Mouse (Mus musculus) testis, postnatal 10 days (tissue): ENCODE measurements around the gene Kcnmb2.

Experiments
- DNase-seq: peaks from one replicate; pipeline ENCODE4 v3.0.0; 2021; ENCODE audit warnings: low spot score

Gene Kcnmb2

GRCm38 (mm10) chr3:32144194-32144593 is 241.9 kb downstream of the Kcnmb2 start:
- DNase-seq, result no peak

- DNase-seq, result no peak
Measured at GRCm38 (mm10) chr3:32144655-32145054, 242.3 kb downstream of the Kcnmb2 start.

DNA sequence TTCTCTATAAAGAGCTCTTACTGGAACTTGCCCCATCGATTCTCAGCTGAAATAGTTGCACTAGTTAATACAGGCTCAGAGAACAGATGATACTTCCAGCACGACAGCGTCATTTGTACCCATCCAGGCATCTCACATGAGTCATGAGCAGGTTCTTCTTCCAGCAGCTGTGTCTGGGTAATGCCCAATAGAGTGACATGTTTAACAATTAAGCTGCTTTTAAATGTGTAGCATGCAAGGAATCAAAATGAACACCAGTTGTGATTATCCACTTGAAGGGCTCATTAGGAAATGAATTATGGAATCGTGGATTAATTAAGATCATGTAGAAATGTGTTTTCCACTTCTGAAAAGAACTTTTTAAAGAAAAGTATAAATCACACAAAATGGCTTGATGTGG is 245.4 kb downstream of the Kcnmb2 start:
- DNase-seq, result no peak

DNA sequence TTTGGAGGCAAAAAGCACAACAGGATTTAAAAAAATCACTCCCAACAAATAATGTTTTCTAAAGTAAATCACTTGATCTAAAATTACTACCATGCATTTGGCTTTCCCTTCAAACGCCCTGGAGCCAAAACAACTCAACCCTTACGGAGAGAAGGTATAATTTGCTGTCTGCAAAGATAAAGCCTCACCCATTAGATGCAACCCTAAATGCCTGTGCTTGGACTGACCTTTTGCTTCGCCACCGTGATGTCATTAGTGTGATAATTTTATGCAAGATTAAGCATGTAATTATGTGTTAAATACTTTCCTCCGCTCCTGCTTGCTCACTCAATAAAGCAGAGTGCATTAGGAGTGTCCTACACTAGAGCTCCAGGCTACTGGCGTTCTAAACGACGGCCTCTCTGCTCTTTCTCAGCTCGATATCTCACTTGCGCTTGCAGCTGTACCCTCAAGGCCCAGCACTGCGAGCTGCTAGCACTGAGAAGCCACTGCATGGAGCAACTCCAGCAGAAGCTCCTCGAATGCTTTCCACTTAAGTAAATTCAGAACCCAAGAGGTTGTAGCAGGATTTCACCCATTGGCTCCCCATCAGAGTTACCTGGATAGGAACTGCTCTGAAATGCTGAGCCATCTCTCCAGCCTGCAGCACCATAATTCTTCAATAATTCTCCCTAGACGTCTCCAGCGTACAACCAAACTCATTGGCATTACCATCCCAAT is 247.7 kb downstream of the Kcnmb2 start:
- no peak for DNase-seq

DNA sequence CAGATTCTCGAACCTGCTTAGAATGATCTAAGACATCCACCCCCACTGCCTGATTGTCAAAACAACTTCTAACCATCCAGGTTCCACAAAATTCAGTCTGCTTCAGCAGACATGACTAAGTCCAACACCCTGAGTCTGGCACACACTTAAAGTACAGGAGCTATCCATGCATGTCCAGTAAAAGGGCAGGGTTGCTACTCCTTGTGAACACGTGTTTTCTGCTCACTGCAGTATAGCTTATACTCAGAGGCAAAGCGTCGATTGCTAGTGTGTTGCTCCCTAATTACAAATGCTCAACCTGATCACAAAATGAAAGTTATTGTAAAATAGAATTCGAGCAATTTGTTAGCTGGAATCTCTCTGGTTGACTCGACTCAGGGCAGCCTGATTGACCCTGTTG is 278.2 kb downstream of the Kcnmb2 start:
- DNase-seq, result no peak

DNA sequence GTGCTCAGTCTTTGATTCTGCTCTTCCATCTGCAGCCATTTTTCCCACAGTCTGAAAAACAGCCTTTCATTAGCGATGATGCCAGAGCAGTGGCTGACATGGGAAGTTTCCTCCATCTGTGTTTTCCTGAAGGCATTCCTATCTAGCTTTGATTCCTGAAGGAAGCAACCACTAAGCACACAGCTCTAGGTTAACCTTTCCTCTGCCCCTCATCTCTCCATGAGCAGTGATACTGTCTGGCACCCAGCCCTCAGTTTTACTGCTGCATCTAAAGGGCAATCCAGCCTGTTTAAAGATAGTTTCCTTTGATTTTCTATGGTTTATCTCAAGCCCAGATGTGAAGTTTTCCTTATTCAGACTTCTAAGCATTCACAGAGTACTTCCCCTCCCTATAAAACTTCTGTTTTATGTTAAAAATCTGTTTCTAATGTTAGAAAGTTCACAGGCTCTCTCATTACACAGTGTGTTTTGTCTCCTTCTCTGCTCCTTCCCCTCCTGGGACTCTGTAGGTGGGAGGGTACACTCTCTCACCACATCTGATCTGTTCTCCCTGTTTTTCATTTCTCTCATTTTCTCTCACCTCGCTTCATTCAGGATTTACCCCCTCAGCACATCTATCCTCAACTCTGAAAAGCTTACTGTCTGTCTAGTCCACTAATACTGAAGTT is 283.7 kb downstream of the Kcnmb2 start:
- DNase-seq, result no peak

DNA sequence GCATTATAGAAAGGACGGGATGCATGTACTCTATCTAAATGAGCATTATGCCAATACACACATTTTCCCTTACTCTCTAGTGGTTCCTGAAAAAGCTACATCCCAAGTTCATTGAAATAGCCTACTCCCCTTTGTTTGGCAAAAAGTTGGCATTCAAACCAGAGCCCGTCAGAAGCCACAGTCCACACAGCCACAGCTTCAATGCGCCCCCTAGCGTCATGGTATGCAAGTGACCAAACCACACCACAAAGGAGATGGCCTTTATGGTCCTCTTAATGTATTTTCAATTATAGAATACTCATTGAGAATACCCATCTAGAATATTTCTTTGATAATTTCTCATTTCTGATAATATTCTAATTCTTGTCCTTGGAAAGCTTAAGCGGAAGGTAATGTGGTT is 286.2 kb downstream of the Kcnmb2 start:
- DNase-seq, result peak; percentile 83

DNA sequence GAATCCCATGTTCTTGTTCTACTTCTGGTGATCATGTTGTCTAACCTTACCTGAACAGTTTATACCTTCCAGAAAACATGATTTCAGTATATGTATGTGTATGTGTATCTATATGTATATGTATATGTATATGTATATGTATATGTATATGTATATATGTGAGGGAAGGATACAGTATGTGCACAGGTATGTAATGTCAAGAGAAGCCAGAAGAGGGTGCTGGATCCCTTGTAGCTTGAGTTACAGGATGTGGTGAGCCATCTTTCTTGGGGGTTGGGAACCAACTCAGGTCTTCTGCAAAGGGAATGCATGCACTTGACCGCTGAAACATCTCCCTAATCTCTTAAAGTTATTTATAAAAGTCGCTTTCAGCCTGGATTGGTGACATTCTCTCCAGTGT is 286.6 kb downstream of the Kcnmb2 start:
- DNase-seq, result no peak

GRCm38 (mm10) chr3:32189956-32190355 is 287.6 kb downstream of the Kcnmb2 start:
- no peak for DNase-seq

- no peak for DNase-seq
Measured at GRCm38 (mm10) chr3:32194014-32194413, 291.7 kb downstream of the Kcnmb2 start.

GRCm38 (mm10) chr3:32226755-32227154 is 324.4 kb downstream of the Kcnmb2 start:
- no peak for DNase-seq

DNA sequence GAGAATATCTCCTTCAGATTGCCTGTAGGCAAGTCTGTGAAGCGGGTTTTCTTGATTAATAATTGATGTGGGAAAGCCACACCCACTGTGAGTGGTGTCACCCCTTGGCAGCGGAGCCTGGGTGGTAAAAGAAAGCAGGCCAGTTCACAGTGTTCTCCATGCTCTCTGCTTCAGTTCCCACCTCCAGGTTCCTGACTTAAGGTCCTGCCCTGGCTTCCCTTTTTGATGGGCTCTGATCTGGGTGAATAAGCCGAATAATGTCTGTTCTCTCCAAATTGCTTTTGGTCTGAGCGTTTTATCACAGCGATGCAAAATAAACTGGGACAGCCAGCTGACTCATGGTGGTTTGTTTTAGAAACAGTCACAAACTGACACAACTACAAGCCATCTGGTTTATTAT is 334.5 kb downstream of the Kcnmb2 start:
- no peak for DNase-seq
